Mouse (Mus musculus): Measurements from ENCODE around the gene Nacc1. TPM values are rescaled to one million over a fixed set of nuclear protein-coding genes. Genes with fewer than 3 reads are reported as not detected.

The Nacc1 gene
- polyA plus RNA-seq, 1 experiment = 155 TPM

DNA sequence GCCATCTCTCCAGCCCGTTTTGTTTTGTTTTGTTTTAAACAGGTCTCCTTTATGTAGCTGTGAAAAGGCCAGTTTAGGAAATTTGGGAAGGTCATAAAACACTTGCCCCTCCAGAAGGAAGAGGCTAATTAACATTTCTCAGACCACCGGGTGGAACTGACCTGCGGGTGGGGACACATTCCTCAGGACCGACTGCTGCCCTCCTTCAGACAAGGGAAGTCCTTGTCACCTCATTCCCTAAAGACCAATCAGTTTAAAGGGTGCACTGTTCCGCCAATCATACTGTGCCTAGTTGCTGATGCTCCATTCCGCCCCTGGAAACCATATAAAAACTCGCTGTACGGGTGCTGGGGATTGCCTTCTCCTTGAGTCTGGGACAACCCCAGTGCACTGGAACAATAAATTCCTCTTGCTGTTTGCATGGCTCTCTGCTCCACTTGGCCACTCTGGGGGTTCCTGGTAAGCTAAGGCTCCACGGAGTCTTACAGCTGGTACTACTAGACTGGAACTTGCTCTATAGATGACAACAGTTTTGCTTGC, 34.5 kb downstream of the Nacc1 start:
- H3K36me3 ChIP-seq (ENCODE audit: control insufficient read depth, insufficient read depth, low read length) = no peaks in the 10 kb centered on the region
- H3K4me3 ChIP-seq (ENCODE audit: control insufficient read depth, insufficient read depth, low read length) = no peak overlapping the region
- TF ChIP-seq POLR2A (IDR thresholded peaks at IDR 0.05; ENCODE audit: control insufficient read depth, extremely low read depth, insufficient read depth, low read length, poor library complexity) (no peak), CTCF (IDR thresholded peaks at IDR 0.05; ENCODE audit: borderline replicate concordance, control insufficient read depth, extremely low read depth, insufficient read depth, low read length, poor library complexity) (no peak)
- no peaks in the 10 kb centered on the region for H3K27me3 ChIP-seq (ENCODE audit: control insufficient read depth, insufficient read depth, low read length)
- no peak overlapping the region for H3K27ac ChIP-seq (ENCODE audit: control insufficient read depth, insufficient read depth, low read length)
- WGBS = 93% methylated on average over 9 of the region's 9 CpGs
- peaks cover 16% of the 10 kb centered on the region for H3K4me1 ChIP-seq (replicated peaks; ENCODE audit: control insufficient read depth, insufficient read depth, low read length)
- no peak for DNase-seq

DNA sequence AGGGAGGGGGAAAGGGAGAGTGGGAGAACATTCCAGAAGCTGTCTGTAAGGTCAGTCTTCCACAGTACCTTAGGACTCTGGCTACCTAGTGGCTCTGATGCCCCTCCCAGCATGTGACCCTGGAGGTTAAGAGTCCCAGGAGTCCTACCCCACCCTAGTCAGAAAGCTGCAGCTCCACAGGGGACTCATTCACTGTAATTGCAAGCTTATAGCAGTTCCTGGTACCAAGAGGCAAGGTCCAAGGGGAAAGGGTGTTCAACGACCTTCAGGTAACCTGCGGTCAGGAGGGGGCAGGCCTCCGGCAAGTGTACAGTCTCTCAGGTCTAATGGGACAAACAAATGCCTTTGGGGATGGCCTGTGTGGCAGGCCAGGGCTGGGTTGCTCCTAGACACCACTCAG, 37.4 kb downstream of the Nacc1 start:
- H3K36me3 ChIP-seq (ENCODE audit: control insufficient read depth, insufficient read depth, low read length) = no peaks in the 10 kb centered on the region
- H3K4me1 ChIP-seq (replicated peaks; ENCODE audit: control insufficient read depth, insufficient read depth, low read length) = no peaks in the 10 kb centered on the region
- TF ChIP-seq CTCF (IDR thresholded peaks at IDR 0.05; ENCODE audit: borderline replicate concordance, control insufficient read depth, extremely low read depth, insufficient read depth, low read length, poor library complexity) (no peak), POLR2A (IDR thresholded peaks at IDR 0.05; ENCODE audit: control insufficient read depth, extremely low read depth, insufficient read depth, low read length, poor library complexity) (no peak)
- DNase-seq = no peak
- no peak overlapping the region for H3K4me3 ChIP-seq (ENCODE audit: control insufficient read depth, insufficient read depth, low read length)
- no peak overlapping the region for H3K27ac ChIP-seq (ENCODE audit: control insufficient read depth, insufficient read depth, low read length)
- no peaks in the 10 kb centered on the region for H3K27me3 ChIP-seq (ENCODE audit: control insufficient read depth, insufficient read depth, low read length)
- 85% methylated on average over 3 of the region's 3 CpGs for WGBS

DNA sequence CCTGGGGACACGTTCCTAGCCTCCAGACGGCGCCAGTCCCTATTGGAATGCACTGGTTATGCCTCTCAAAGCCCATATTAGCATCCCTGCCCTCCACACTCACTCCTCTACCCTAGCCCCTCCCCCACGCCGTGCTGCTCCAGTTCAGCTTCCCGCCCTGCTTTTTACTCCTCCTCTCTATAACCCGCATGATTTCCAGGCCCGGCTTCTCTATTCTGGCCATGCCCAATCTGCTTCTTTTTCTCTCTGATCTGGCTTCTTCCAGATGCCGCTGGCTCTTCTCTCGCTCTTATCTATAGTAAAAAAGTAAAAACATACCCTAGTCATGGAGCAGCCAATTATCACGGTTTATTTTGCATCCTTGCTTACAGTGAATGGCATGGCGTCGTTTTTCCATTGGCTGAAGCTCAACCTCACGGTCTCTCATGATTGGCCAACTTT, 40.2 kb downstream of the Nacc1 start:
- Histone ChIP-seq H3K4me1 (replicated peaks; ENCODE audit: control insufficient read depth, insufficient read depth, low read length) (peaks cover 2% of the 10 kb centered on the region; the same call in 1 of the 2 replicates), H3K4me3 (ENCODE audit: control insufficient read depth, insufficient read depth, low read length) (no peak overlapping the region), H3K27me3 (ENCODE audit: control insufficient read depth, insufficient read depth, low read length) (no peaks in the 10 kb centered on the region), H3K27ac (ENCODE audit: control insufficient read depth, insufficient read depth, low read length) (no peak overlapping the region), H3K36me3 (ENCODE audit: control insufficient read depth, insufficient read depth, low read length) (no peaks in the 10 kb centered on the region)
- DNase-seq = no peak
- 53% methylated on average over 14 of the region's 14 CpGs for WGBS
- TF ChIP-seq POLR2A (IDR thresholded peaks at IDR 0.05; ENCODE audit: control insufficient read depth, extremely low read depth, insufficient read depth, low read length, poor library complexity) = no peak
- TF ChIP-seq CTCF (IDR thresholded peaks at IDR 0.05; ENCODE audit: borderline replicate concordance, control insufficient read depth, extremely low read depth, insufficient read depth, low read length, poor library complexity) = no peak

DNA sequence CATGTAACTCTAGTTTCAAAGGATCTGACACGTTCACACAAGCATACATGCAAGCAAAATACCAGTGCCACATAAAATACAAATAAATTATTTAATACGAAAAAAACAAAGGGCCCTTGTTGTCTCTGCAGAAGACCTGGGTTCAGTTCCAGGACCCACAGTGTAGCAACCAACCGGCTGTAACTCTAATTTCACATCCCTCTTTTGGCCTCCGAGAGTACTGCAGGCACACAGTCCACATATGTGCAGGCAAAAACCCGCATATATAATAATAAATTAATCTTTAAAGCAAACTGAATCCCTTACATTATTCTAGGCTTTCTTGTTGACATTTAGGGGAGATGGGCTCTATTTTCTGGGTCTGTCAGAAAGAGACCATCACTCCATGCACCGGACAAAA, 40.9 kb downstream of the Nacc1 start:
- Histone ChIP-seq H3K4me1 (replicated peaks; ENCODE audit: control insufficient read depth, insufficient read depth, low read length) (peaks cover 5% of the 10 kb centered on the region), H3K4me3 (ENCODE audit: control insufficient read depth, insufficient read depth, low read length) (no peak overlapping the region), H3K36me3 (ENCODE audit: control insufficient read depth, insufficient read depth, low read length) (no peaks in the 10 kb centered on the region), H3K27me3 (ENCODE audit: control insufficient read depth, insufficient read depth, low read length) (no peaks in the 10 kb centered on the region), H3K27ac (ENCODE audit: control insufficient read depth, insufficient read depth, low read length) (no peak overlapping the region)
- 76% methylated on average over 6 of the region's 6 CpGs for WGBS
- DNase-seq = no peak
- no peak for TF ChIP-seq CTCF (IDR thresholded peaks at IDR 0.05; ENCODE audit: borderline replicate concordance, control insufficient read depth, extremely low read depth, insufficient read depth, low read length, poor library complexity)
- TF ChIP-seq POLR2A (IDR thresholded peaks at IDR 0.05; ENCODE audit: control insufficient read depth, extremely low read depth, insufficient read depth, low read length, poor library complexity) = no peak

DNA sequence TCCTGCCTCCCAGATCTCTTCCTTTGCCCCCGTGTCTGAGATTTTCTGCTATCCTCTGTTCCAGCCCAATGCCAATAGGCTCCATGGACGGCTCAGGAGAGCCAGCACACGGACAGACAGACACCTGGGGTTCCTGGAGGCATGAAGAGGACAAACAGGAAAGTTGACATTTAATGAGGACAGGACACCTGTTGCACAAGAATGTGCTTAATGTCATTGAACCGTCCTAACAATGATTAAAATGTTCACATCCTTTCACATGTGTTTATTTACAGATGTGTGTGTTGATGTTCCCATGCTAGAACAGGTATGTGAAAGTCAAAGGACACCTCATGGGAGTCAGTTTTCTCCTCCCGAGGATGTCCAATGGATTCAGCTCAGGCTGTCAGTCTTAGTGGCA, 44.6 kb downstream of the Nacc1 start:
- peaks cover 14% of the 10 kb centered on the region for H3K4me1 ChIP-seq (replicated peaks; ENCODE audit: control insufficient read depth, insufficient read depth, low read length)

DNA sequence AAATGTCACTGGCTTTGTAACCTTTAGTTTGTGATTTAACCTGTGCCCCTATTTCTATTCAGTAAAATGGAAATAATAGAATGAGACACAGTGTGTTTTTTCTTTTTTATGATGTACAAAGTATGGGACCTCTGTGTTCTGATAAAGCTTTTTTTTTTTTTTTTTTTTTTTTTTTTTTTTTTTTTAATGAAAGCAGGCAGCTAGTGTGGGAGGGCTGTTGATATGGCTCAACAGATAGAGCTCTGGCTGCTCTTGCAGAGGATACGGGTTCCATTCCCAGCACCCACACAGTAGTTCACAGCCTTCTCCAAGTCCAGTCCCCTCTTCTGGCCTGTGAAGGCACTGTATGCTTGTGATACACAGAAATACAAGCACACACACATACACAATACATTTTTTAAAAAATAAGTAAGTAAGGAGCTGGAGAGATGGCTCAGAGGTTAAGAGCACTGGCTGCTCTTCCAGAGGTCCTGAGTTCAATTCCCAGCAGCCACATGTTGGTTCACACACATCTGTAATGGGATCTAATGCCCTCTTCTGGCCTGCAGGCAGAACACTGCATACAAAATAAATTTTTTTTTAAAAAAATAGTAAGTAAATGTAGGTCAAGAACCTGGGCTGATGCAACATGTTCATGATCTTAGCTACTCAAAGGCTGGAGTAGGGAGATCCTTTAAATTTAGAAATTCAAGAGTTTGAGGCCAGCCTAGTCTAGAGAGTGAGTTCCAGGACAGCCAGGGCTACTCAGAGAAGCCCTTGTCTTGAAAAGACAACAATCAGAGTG, 45.9 kb downstream of the Nacc1 start:
- no peaks in the 10 kb centered on the region for H3K36me3 ChIP-seq (ENCODE audit: control insufficient read depth, insufficient read depth, low read length)
- no peaks in the 10 kb centered on the region for H3K27me3 ChIP-seq (ENCODE audit: control insufficient read depth, insufficient read depth, low read length)
- no peak for DNase-seq
- no peak for TF ChIP-seq POLR2A (IDR thresholded peaks at IDR 0.05; ENCODE audit: control insufficient read depth, extremely low read depth, insufficient read depth, low read length, poor library complexity)
- TF ChIP-seq CTCF (IDR thresholded peaks at IDR 0.05; ENCODE audit: borderline replicate concordance, control insufficient read depth, extremely low read depth, insufficient read depth, low read length, poor library complexity) = no peak
- peaks cover 17% of the 10 kb centered on the region for H3K4me1 ChIP-seq (replicated peaks; ENCODE audit: control insufficient read depth, insufficient read depth, low read length)
- 86% methylated on average over 1 of the region's 1 CpGs for WGBS
- no peak overlapping the region for H3K27ac ChIP-seq (ENCODE audit: control insufficient read depth, insufficient read depth, low read length)
- no peak overlapping the region for H3K4me3 ChIP-seq (ENCODE audit: control insufficient read depth, insufficient read depth, low read length)

More for the DNA sequence above, 44.6 kb downstream of the Nacc1 start:
- H3K27me3 ChIP-seq (ENCODE audit: control insufficient read depth, insufficient read depth, low read length) = no peaks in the 10 kb centered on the region
- no peak overlapping the region for H3K27ac ChIP-seq (ENCODE audit: control insufficient read depth, insufficient read depth, low read length)
- no peak for DNase-seq
- no peak for TF ChIP-seq CTCF (IDR thresholded peaks at IDR 0.05; ENCODE audit: borderline replicate concordance, control insufficient read depth, extremely low read depth, insufficient read depth, low read length, poor library complexity)
- no peak for TF ChIP-seq POLR2A (IDR thresholded peaks at IDR 0.05; ENCODE audit: control insufficient read depth, extremely low read depth, insufficient read depth, low read length, poor library complexity)
- H3K4me3 ChIP-seq (ENCODE audit: control insufficient read depth, insufficient read depth, low read length) = no peak overlapping the region
- H3K36me3 ChIP-seq (ENCODE audit: control insufficient read depth, insufficient read depth, low read length) = no peaks in the 10 kb centered on the region
- 83% methylated on average over 5 of the region's 5 CpGs for WGBS

All from thymus, adult 2 months (tissue).